Mouse (Mus musculus) frontal cortex, postnatal 10 days (tissue): ENCODE measurements around the gene Secisbp2.

Source experiments
- DNase-seq, 2 experiments: peaks; one replicate each; pipeline ENCODE4 v3.0.0; 2022; ENCODE audit warnings: low spot score in 2 of 2, mixed read lengths in 1 of 2

Secisbp2 gene

DNA sequence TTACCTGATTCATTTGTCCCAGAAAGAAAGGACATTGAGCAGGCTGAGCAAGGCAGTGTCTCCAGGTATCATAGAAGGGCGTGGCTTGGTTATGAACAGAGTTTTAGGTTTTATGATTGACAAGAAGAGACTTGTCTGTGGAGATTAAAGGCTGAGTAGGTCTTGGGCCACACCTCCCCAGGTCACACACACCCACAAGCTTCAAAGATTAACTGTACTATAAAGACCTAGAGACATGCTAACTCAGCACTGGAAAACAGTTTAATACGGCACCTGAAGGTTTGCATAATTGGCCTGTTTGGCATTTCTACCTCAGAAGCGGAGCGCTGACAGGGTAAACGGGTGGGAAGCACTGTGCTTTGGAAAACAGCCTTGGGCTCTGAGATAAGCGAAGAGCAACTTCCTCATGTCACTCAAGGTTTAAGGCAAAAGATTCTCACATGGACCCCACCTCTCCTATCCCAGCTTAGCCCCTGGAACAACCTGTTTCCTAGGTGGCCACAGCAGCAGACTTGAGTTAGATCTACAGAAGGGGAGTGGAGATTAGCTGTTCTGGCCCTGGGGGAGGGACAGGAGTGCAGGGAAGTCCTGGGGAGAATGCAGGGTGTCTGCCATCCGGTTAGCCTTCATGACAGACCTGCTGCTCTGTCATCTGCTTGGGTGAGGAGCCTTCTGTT, 33.9 kb downstream of the Secisbp2 start:
- no peak for DNase-seq

- no peak for DNase-seq
Observed at GRCm38 (mm10) chr13:51686966-51687365, 35.5 kb downstream of the Secisbp2 start.

DNA sequence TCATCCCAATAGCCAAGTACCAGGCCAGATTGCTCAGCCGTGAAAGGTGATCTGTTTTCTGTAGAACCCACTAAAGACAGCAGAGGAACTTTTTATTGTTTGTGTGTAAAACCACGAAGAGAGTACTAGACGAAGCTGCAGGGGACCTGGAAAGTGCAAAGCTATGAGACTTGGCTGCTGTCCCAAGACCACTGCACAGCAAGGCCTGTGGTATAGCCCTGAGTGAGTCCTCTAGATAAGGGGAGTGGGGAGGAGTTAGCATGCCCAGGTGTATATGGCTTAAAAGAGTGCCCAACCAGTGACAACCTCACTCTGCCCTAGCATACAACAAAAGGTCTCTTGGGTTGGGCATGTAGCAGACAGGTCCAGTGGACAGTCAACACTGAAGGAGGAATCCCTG, 37.2 kb downstream of the Secisbp2 start:
- no peak for DNase-seq

GRCm38 (mm10) chr13:51696481-51696880, 45.0 kb downstream of the Secisbp2 start:
- no peak for DNase-seq

DNA sequence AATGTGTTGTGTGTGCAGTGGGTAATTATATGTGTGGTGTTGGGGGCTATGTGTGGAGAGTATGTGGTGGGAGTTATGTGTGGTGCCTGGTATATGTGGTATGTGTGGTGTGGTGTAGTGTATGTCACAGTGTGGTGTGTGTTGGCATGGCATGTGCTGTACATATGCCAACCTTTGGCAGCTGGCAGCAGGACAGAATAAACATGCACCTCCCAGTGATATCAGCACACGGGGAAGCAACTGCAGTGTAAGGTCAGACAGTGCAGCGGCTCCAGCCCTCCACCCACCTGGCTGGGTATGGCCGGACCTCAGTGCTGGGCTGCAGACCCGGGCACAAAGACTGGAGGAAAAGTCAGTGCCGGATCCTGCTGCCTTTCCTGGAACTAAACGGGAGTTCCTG, 46.0 kb downstream of the Secisbp2 start:
- no peak for DNase-seq

- DNase-seq: no peak
Observed at GRCm38 (mm10) chr13:51697897-51698296, 46.4 kb downstream of the Secisbp2 start.

- DNase-seq: no peak
Observed at GRCm38 (mm10) chr13:51698318-51698717, 46.8 kb downstream of the Secisbp2 start.

- DNase-seq: no peak
Observed at GRCm38 (mm10) chr13:51703893-51704292, 52.4 kb downstream of the Secisbp2 start.

- DNase-seq: no peak
Observed at GRCm38 (mm10) chr13:51705882-51706854, 54.7 kb downstream of the Secisbp2 start.

DNA sequence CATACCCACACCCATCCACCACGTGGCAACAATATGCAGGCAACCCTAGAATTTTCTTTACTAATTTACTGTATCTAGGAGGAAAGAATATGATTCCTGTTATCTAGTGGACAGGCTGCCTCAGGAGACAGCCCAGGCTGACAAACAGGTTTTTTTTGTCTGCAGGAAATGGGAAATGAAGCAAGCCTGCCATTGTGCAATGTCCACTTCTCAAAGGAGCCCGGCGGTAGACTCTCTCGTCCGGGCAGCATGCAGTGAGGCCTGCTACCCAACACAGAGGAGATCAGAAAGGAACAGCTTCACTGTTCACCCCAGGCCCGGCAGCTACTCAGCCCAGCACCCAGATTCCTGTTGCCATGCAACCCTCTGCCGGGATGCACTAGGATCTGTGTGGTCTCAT, 59.2 kb downstream of the Secisbp2 start:
- no peak for DNase-seq

DNA sequence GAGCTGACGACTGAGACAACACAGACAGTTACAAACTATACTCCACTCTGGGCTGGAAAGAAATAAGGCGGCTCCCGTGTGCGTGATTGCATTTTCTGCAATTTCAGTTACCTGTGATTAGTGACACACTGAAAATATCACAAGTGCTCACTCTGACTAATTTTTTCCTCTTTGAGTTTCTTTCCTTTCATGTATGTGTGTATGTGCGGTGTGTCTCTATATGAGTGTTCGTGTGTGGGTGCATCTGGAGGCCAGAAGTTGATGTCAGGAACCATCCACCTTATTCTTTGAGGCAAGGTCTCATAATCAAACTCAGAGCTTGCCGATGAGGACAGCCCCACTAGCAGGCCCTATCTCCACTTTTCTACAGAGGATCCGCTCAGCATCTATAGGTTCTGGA, 60.5 kb downstream of the Secisbp2 start:
- no peak for DNase-seq

GRCm38 (mm10) chr13:51716350-51717263, 65.1 kb downstream of the Secisbp2 start:
- DNase-seq: no peak

DNA sequence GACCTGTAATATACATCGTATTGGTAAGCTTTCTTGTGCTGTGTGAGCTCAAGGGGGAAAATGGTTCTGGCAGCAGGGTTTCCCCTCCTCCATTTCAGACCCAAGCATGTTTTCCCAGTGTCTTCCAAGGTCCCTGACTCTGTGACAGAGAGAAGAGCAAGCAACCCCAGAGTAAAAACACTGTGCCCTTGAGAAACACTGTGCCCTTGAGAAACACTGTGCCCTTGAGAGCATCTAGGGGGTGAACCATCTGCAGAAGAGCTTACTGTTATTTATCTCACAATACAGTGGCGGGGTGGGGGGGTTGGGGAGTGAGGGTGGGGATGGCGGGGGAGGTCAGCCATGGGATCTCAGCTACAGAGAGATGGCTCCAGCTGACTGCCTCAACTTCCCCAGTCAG, 67.8 kb downstream of the Secisbp2 start:
- DNase-seq: no peak

DNA sequence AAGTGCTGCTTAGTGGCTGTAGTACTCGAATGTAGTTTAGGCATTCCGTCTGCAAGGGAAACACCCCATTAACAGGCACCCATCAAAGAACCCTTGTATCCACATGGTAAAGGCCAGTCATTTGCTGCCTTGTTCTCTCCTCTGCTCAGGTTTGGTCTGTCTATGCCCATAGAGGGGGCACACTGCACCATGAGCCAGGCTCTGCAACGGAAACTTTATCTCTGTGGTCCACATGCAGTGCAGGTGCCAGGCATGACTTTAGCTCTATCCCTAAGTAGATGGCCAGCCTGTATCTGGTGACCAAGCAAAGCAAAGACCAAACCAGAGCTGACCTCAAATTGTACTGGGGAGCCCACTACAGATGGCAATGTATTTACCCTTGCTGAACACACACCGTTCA, 69.1 kb downstream of the Secisbp2 start:
- DNase-seq: no peak

GRCm38 (mm10) chr13:51723114-51723513, 71.6 kb downstream of the Secisbp2 start:
- no peak for DNase-seq

DNA sequence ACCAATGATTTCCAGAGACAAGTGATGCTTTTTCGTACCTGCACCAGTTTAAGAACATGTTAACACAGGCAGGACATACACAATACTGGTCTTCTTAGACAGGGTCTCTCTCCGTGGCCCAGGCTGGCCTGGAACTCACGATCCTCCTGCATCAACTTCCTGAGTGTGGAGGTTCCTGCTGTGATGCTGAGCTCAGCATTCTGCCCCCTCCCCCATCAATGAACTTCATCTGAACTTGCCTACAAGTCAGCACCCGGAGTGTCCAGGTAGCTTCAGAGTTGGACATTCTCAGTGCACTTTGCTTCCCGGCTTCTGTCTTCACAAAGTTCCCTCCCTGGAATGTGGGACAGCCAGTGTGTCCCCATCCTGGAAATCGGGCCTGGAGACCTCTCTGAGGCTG, 73.1 kb downstream of the Secisbp2 start:
- DNase-seq: no peak

DNA sequence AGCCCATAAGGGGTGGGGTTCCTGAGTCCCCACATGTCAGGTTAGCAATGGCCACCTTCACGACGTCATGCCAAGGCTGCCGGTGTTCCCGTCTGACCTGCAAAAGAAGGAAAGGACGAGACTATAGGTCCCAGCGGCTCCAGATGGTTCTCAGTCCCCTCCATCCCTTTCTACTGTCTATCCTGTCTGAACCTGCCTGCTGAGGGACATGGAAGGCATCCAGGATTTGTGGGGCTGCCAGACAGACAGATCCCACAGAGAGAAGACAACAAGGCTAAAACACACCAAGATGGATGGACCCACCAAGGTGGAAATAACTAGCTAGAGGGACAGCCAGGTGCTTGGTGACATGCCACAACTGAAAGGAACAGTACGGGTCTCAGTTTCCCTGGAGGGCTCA, 73.9 kb downstream of the Secisbp2 start:
- no peak for DNase-seq

DNA sequence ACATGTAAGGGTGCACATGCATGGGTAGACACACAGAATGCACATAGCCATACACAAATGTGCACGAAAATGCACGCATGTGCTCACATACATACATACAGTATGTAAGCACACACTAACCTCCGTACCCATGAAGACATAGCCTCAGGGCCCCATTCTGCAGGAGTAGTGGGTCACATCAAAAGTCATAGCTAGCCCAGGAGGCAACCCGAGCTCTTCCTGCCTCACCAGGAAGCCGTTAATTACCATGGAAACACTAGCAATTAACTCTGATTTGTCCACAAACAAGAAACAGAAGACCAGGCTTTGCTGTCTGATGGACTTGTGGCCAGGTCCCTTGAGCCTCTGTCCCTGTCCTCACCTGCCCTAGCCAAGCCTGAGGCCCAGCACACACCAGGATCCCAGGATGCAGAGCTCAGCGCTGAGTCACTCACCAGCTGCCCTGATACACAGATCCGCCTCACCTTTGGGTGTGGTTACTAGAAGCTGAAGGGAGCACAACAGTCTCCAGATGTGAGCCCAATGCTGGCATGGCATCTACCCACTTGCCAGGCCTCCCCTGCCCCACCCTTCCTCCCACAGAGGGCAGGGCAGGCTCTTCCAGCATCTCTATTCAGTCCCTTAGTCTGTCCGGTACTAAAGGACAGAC, 74.6 kb downstream of the Secisbp2 start:
- DNase-seq: no peak

- no peak for DNase-seq
Observed at GRCm38 (mm10) chr13:51727364-51727763, 75.9 kb downstream of the Secisbp2 start.

GRCm38 (mm10) chr13:51729887-51730361, 78.4 kb downstream of the Secisbp2 start:
- peak in 1 of 2 experiments; percentile 36 for DNase-seq

DNA sequence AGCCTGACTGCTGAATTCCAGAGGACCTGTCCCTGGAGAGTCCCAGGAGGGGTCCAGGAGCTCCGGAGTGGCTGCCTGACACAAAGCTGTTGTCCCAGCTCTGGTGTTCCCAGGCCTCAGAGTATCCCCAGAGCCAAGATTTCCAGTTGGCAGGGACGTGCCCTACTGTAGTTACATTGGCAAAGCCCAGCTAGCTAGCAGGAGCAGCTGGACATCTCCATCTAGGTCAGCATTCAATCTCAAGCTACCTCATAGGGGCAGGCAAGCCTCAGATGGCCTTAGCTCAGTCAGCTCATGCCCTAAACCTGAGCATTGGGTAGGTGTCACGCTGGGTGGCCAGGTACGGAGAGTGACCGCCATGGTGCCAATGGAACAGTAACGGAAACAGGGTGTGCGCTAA, 80.0 kb downstream of the Secisbp2 start:
- DNase-seq: no peak
